Mouse (Mus musculus) MN1 (cell line): ENCODE measurements around the gene Ehbp1.

Source experiments
- DNase-seq: peaks from one replicate; pipeline ENCODE4 v3.0.0-alpha.2; 2016; ENCODE audit warnings: low spot score

The Ehbp1 gene

GRCm38 (mm10) chr11:22196776-22197175 lies 145.3 kb downstream of the Ehbp1 start:
- DNase-seq: no peak

GRCm38 (mm10) chr11:22194607-22195006 lies 147.5 kb downstream of the Ehbp1 start:
- DNase-seq: no peak

- DNase-seq: no peak
Observed at GRCm38 (mm10) chr11:22190576-22190975, 151.5 kb downstream of the Ehbp1 start.

- no peak for DNase-seq
Observed at GRCm38 (mm10) chr11:22189970-22190369, 152.1 kb downstream of the Ehbp1 start.

GRCm38 (mm10) chr11:22181530-22182501 lies 160.3 kb downstream of the Ehbp1 start:
- DNase-seq: no peak

GRCm38 (mm10) chr11:22180146-22180545 lies 161.9 kb downstream of the Ehbp1 start:
- no peak for DNase-seq

GRCm38 (mm10) chr11:22178569-22178968 lies 163.5 kb downstream of the Ehbp1 start:
- DNase-seq: no peak

- DNase-seq: no peak
Observed at GRCm38 (mm10) chr11:22174311-22174710, 167.8 kb downstream of the Ehbp1 start.

GRCm38 (mm10) chr11:22170962-22171638 lies 171.0 kb downstream of the Ehbp1 start:
- no peak for DNase-seq

- DNase-seq: no peak
Observed at GRCm38 (mm10) chr11:22157882-22158281, 184.2 kb downstream of the Ehbp1 start.

- no peak for DNase-seq
Observed at GRCm38 (mm10) chr11:22156182-22156581, 185.9 kb downstream of the Ehbp1 start.

GRCm38 (mm10) chr11:22155366-22156095 lies 186.6 kb downstream of the Ehbp1 start:
- no peak for DNase-seq

- DNase-seq: no peak
Observed at GRCm38 (mm10) chr11:22154501-22155294, 187.4 kb downstream of the Ehbp1 start.

- no peak for DNase-seq
Observed at GRCm38 (mm10) chr11:22140737-22141136, 201.4 kb downstream of the Ehbp1 start.

GRCm38 (mm10) chr11:22138466-22138865 lies 203.6 kb downstream of the Ehbp1 start:
- DNase-seq: no peak

GRCm38 (mm10) chr11:22125188-22125587 lies 216.9 kb downstream of the Ehbp1 start:
- no peak for DNase-seq

- DNase-seq: no peak
Observed at GRCm38 (mm10) chr11:22118853-22119252, 223.2 kb downstream of the Ehbp1 start.

GRCm38 (mm10) chr11:22112161-22112560 lies 229.9 kb downstream of the Ehbp1 start:
- DNase-seq: no peak

GRCm38 (mm10) chr11:22089346-22089745 lies 252.7 kb downstream of the Ehbp1 start:
- no peak for DNase-seq

- DNase-seq: no peak
Observed at GRCm38 (mm10) chr11:22063352-22063751, 278.7 kb downstream of the Ehbp1 start.

- no peak for DNase-seq
Observed at GRCm38 (mm10) chr11:22061660-22062059, 280.4 kb downstream of the Ehbp1 start.

GRCm38 (mm10) chr11:22057538-22057937 lies 284.6 kb downstream of the Ehbp1 start:
- no peak for DNase-seq
